Mouse (Mus musculus) heart, adult 2 months (tissue): ENCODE data around the gene Trpm3.

Experiments used
- CTCF ChIP-seq: fragments of 200-600 bp; IDR thresholded peaks from 2 replicates; pipeline ENCODE4 v1.8.1; 2022; ENCODE audit warnings: antibody characterized with exemption, mild to moderate bottlenecking, moderate library complexity
- POLR2A ChIP-seq: fragments of 200-500 bp; IDR thresholded peaks from 2 replicates; pipeline ENCODE4 v1.6.1; 2011; ENCODE audit warnings: mild to moderate bottlenecking, low read depth, low read length, control low read depth; ENCODE audit not compliant: insufficient read depth

DNA sequence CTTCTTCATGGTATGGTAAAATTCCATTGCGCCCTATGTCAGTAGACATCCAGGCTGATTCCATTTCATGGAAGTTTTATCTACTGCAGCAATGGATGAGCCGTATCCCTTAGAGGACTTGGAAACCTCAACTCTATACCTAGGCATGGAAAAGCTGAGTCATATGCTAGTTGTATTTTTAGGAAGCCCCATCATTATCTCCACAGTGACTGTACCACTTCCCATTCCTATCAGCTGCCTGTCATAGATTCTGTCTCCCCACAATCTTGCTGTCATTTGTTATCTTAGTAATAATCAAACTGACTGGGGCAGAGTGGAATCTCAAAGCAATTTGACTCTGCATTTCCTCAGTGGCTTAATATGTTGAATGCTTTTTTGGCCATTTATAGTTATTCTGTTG is 169.2 kb downstream of the Trpm3 start:
- TF ChIP-seq CTCF: no peak
- no peak for TF ChIP-seq POLR2A
